Mouse (Mus musculus): ENCODE measurements around the gene Gm2a. TPM values are rescaled to one million over a fixed set of nuclear protein-coding genes. Genes with fewer than 3 reads are reported as not detected.
"Not testable (repeated sequence)": the region's sequence is repeated elsewhere in the genome, so short reads cannot be mapped to it uniquely, and the experiment has no call there.

Gene Gm2a
- polyA plus RNA-seq, 1 experiment = 231 TPM

- H3K4me3 ChIP-seq (ENCODE audit: insufficient read depth, low read length) = no peak overlapping the region
- H3K4me1 ChIP-seq (ENCODE audit: control insufficient read depth, insufficient read depth, low read length) = peaks cover 11% of the 10 kb centered on the region
- TF ChIP-seq CTCF (IDR thresholded peaks at IDR 0.05; ENCODE audit: low read depth, low read length) = no peak
- no peak for TF ChIP-seq POLR2A (IDR thresholded peaks at IDR 0.05; ENCODE audit: borderline replicate concordance, low read depth, low read length)
- H3K27ac ChIP-seq (ENCODE audit: insufficient read depth, low read depth, low read length) = no peak overlapping the region
These were observed 4.8 kb upstream of the Gm2a start for GRCm38 (mm10) chr11:55093096-55093495.

- peaks cover 30% of the 10 kb centered on the region for H3K4me1 ChIP-seq (ENCODE audit: control insufficient read depth, insufficient read depth, low read length)
- not testable (repeated sequence) for H3K4me3 ChIP-seq (ENCODE audit: insufficient read depth, low read length)
- peak overlapping the region; percentile 71 for H3K27ac ChIP-seq (ENCODE audit: insufficient read depth, low read depth, low read length)
These were observed 1.6 kb upstream of the Gm2a start for GRCm38 (mm10) chr11:55096296-55096695.

- TF ChIP-seq POLR2A (IDR thresholded peaks at IDR 0.05; ENCODE audit: borderline replicate concordance, low read depth, low read length) (no peak), CTCF (IDR thresholded peaks at IDR 0.05; ENCODE audit: low read depth, low read length) (no peak)
- Histone ChIP-seq H3K4me1 (ENCODE audit: control insufficient read depth, insufficient read depth, low read length) (peaks cover 32% of the 10 kb centered on the region), H3K4me3 (ENCODE audit: insufficient read depth, low read length) (peak overlapping the region; percentile 33), H3K27ac (ENCODE audit: insufficient read depth, low read depth, low read length) (peak overlapping the region; percentile 71)
These were observed 1.0 kb upstream of the Gm2a start for GRCm38 (mm10) chr11:55096731-55097462.

- Histone ChIP-seq H3K4me1 (ENCODE audit: control insufficient read depth, insufficient read depth, low read length) (peaks cover 36% of the 10 kb centered on the region), H3K4me3 (ENCODE audit: insufficient read depth, low read length) (peak overlapping the region; percentile 82), H3K27ac (ENCODE audit: insufficient read depth, low read depth, low read length) (peak overlapping the region; percentile 28)
- TF ChIP-seq POLR2A (IDR thresholded peaks at IDR 0.05; ENCODE audit: borderline replicate concordance, low read depth, low read length) = no peak
- no peak for TF ChIP-seq CTCF (IDR thresholded peaks at IDR 0.05; ENCODE audit: low read depth, low read length)
These were observed 437 bp downstream of the Gm2a start for GRCm38 (mm10) chr11:55098189-55098915.

- peak overlapping the region; percentile 82 for H3K4me3 ChIP-seq (ENCODE audit: insufficient read depth, low read length)
- H3K4me1 ChIP-seq (ENCODE audit: control insufficient read depth, insufficient read depth, low read length) = peaks cover 36% of the 10 kb centered on the region
- no peak overlapping the region for H3K27ac ChIP-seq (ENCODE audit: insufficient read depth, low read depth, low read length)
- TF ChIP-seq CTCF (IDR thresholded peaks at IDR 0.05; ENCODE audit: low read depth, low read length) (no peak), POLR2A (IDR thresholded peaks at IDR 0.05; ENCODE audit: borderline replicate concordance, low read depth, low read length) (no peak)
These were observed 1.3 kb downstream of the Gm2a start for GRCm38 (mm10) chr11:55099019-55099771.

- TF ChIP-seq CTCF (IDR thresholded peaks at IDR 0.05; ENCODE audit: low read depth, low read length) = no peak
- TF ChIP-seq POLR2A (IDR thresholded peaks at IDR 0.05; ENCODE audit: borderline replicate concordance, low read depth, low read length) = no peak
- Histone ChIP-seq H3K27ac (ENCODE audit: insufficient read depth, low read depth, low read length) (no peak overlapping the region), H3K4me1 (ENCODE audit: control insufficient read depth, insufficient read depth, low read length) (peaks cover 36% of the 10 kb centered on the region), H3K4me3 (ENCODE audit: insufficient read depth, low read length) (no peak overlapping the region)
These were observed 2.0 kb downstream of the Gm2a start for GRCm38 (mm10) chr11:55099868-55100267.

- Histone ChIP-seq H3K27ac (ENCODE audit: insufficient read depth, low read depth, low read length) (no peak overlapping the region), H3K4me1 (ENCODE audit: control insufficient read depth, insufficient read depth, low read length) (peaks cover 42% of the 10 kb centered on the region), H3K4me3 (ENCODE audit: insufficient read depth, low read length) (no peak overlapping the region)
- no peak for TF ChIP-seq POLR2A (IDR thresholded peaks at IDR 0.05; ENCODE audit: borderline replicate concordance, low read depth, low read length)
- no peak for TF ChIP-seq CTCF (IDR thresholded peaks at IDR 0.05; ENCODE audit: low read depth, low read length)
These were observed 4.1 kb downstream of the Gm2a start for GRCm38 (mm10) chr11:55102015-55102414.

- TF ChIP-seq POLR2A (IDR thresholded peaks at IDR 0.05; ENCODE audit: borderline replicate concordance, low read depth, low read length) (no peak), CTCF (IDR thresholded peaks at IDR 0.05; ENCODE audit: low read depth, low read length) (no peak)
- Histone ChIP-seq H3K4me3 (ENCODE audit: insufficient read depth, low read length) (no peak overlapping the region), H3K4me1 (ENCODE audit: control insufficient read depth, insufficient read depth, low read length) (peaks cover 45% of the 10 kb centered on the region), H3K27ac (ENCODE audit: insufficient read depth, low read depth, low read length) (no peak overlapping the region)
These were observed 5.3 kb downstream of the Gm2a start for GRCm38 (mm10) chr11:55103229-55103628.

- H3K4me1 ChIP-seq (ENCODE audit: control insufficient read depth, insufficient read depth, low read length) = peaks cover 29% of the 10 kb centered on the region
- no peak overlapping the region for H3K27ac ChIP-seq (ENCODE audit: insufficient read depth, low read depth, low read length)
- H3K4me3 ChIP-seq (ENCODE audit: insufficient read depth, low read length) = no peak overlapping the region
- TF ChIP-seq POLR2A (IDR thresholded peaks at IDR 0.05; ENCODE audit: borderline replicate concordance, low read depth, low read length) = no peak
- no peak for TF ChIP-seq CTCF (IDR thresholded peaks at IDR 0.05; ENCODE audit: low read depth, low read length)
These were observed 7.5 kb downstream of the Gm2a start for GRCm38 (mm10) chr11:55105389-55105788.

- no peak overlapping the region for H3K4me3 ChIP-seq (ENCODE audit: insufficient read depth, low read length)
- no peak for TF ChIP-seq CTCF (IDR thresholded peaks at IDR 0.05; ENCODE audit: low read depth, low read length)
- TF ChIP-seq POLR2A (IDR thresholded peaks at IDR 0.05; ENCODE audit: borderline replicate concordance, low read depth, low read length) = no peak
- peaks cover 26% of the 10 kb centered on the region for H3K4me1 ChIP-seq (ENCODE audit: control insufficient read depth, insufficient read depth, low read length)
- H3K27ac ChIP-seq (ENCODE audit: insufficient read depth, low read depth, low read length) = peak overlapping the region; percentile 36
These were observed 8.7 kb downstream of the Gm2a start for GRCm38 (mm10) chr11:55106636-55107035.

Data from bone marrow macrophage, adult 2 months (primary cell).